8 mouse cellular contexts compared by ENCODE assay signal in genomic region chr5:3928690-3929046, GRCm38 (mm10). TPM values are rescaled to one million over a fixed set of nuclear protein-coding genes. Genes with fewer than 3 reads are reported as not detected.
DNase-seq lines count a peak whose midpoint lies in the region; ATAC-seq and TF ChIP-seq lines count a peak whose summit lies in the region.

No protein-coding gene starts in this region.

- H3K4me2 ChIP-seq in intestine, postnatal 0 days (replicated peaks; ENCODE audit: low read depth) = peak overlapping the region; percentile 87
- peak overlapping the region; percentile 80 for H3K4me2 ChIP-seq in lung, embryonic 14.5 days
- H3K4me2 ChIP-seq in neural tube, embryonic 15.5 days = peak overlapping the region; percentile 71

- WGBS in intestine, postnatal 0 days = under 1% methylated on average over 12 of the region's 12 CpGs
- 2% methylated on average over 12 of the region's 12 CpGs for WGBS in lung, embryonic 14.5 days
- under 1% methylated on average over 12 of the region's 12 CpGs for WGBS in neural tube, embryonic 15.5 days

- no peak for TF ChIP-seq CTCF in intestine, postnatal 0 days (IDR thresholded peaks at IDR 0.05; ENCODE audit: low read depth)
- no peak for TF ChIP-seq CTCF in lung, embryonic 14.5 days (IDR thresholded peaks at IDR 0.05; ENCODE audit: low read depth)

- peak overlapping the region; percentile 94 for H3K9ac ChIP-seq in intestine, postnatal 0 days (ENCODE audit: low read depth, low read length)
- H3K9ac ChIP-seq in lung, embryonic 14.5 days = peak overlapping the region; percentile 96
- H3K9ac ChIP-seq in neural tube, embryonic 15.5 days (replicated peaks) = peak overlapping the region; percentile 97

- ATAC-seq in common myeloid progenitor, adult 5-6 weeks (replicated peaks; ENCODE audit: low read depth, poor library complexity, severe bottlenecking) = peak; percentile 66
- peak; percentile 55 for ATAC-seq in intestine, postnatal 0 days
- ATAC-seq in lung, embryonic 14.5 days (ENCODE audit: insufficient read depth) = peak; percentile 77
- peak; percentile 71 for ATAC-seq in neural tube, embryonic 15.5 days (ENCODE audit: low FRiP score)

- H3K27ac ChIP-seq in intestine, postnatal 0 days (ENCODE audit: low read depth, low read length) = peak overlapping the region; percentile 91
- H3K27ac ChIP-seq in lung, embryonic 14.5 days (ENCODE audit: low read depth) = peak overlapping the region; percentile 93
- H3K27ac ChIP-seq in neural tube, embryonic 15.5 days (replicated peaks) = peak overlapping the region; percentile 97

- peak; percentile 45 for DNase-seq in CD4-positive, CD25-positive, alpha-beta regulatory T cell, adult 2 months (ENCODE audit: low read depth, low spot score)
- DNase-seq in T-cell, adult 2 months (ENCODE audit: low spot score) = peak; percentile 23
- DNase-seq in gastrocnemius, postnatal 25 days = peak; percentile 36
- peak; percentile 58 for DNase-seq in lung, embryonic 14.5 days
- DNase-seq in thymus, postnatal 4 days = peak; percentile 65

- peak overlapping the region; percentile 87 for H3K4me3 ChIP-seq in intestine, postnatal 0 days (ENCODE audit: low read depth, low read length)
- H3K4me3 ChIP-seq in lung, embryonic 14.5 days (ENCODE audit: low read depth, low read length) = peak overlapping the region; percentile 88
- H3K4me3 ChIP-seq in neural tube, embryonic 15.5 days (replicated peaks) = peak overlapping the region; percentile 70

- no peaks in the 10 kb centered on the region for H3K27me3 ChIP-seq in intestine, postnatal 0 days (replicated peaks; ENCODE audit: control insufficient read depth, insufficient read depth, low read length)
- no peaks in the 10 kb centered on the region for H3K27me3 ChIP-seq in lung, embryonic 14.5 days (ENCODE audit: insufficient read depth, low read length)
- no peaks in the 10 kb centered on the region for H3K27me3 ChIP-seq in neural tube, embryonic 15.5 days (replicated peaks)

- no peaks in the 10 kb centered on the region for H3K9me3 ChIP-seq in intestine, postnatal 0 days (ENCODE audit: control insufficient read depth)
- H3K9me3 ChIP-seq in lung, embryonic 14.5 days (ENCODE audit: low read depth, low read length) = no peaks in the 10 kb centered on the region
- no peaks in the 10 kb centered on the region for H3K9me3 ChIP-seq in neural tube, embryonic 15.5 days (replicated peaks)

- H3K36me3 ChIP-seq in intestine, postnatal 0 days (ENCODE audit: control insufficient read depth, insufficient read depth) = no peaks in the 10 kb centered on the region
- H3K36me3 ChIP-seq in lung, embryonic 14.5 days (ENCODE audit: insufficient read depth) = no peaks in the 10 kb centered on the region
- no peaks in the 10 kb centered on the region for H3K36me3 ChIP-seq in neural tube, embryonic 15.5 days

- peaks cover 12% of the 10 kb centered on the region; the same call in 1 of the 2 replicates for H3K4me1 ChIP-seq in intestine, postnatal 0 days (replicated peaks; ENCODE audit: control insufficient read depth, insufficient read depth, low read length)
- 0 out of 2 replicates have a peak, but pooled peaks cover 10% of the 10 kb centered on the region for H3K4me1 ChIP-seq in lung, embryonic 14.5 days (ENCODE audit: insufficient read depth)
- peaks cover 38% of the 10 kb centered on the region for H3K4me1 ChIP-seq in neural tube, embryonic 15.5 days

RNA-seq across cellular contexts. Expression of gene Akap9, which starts 0.8 kb away (rescaled TPM):
- 75.4 and 103 TPM in 2 replicates for total RNA-seq in common myeloid progenitor, adult 5-6 weeks (2017)
- total RNA-seq in gastrocnemius, postnatal 25 days (2021) = 10 to 100 TPM; 37.2 to 45.0 TPM
- polyA plus RNA-seq in intestine, postnatal 0 days (2015; fragmentation: Nextera tagmentation; extraction: Ambion mirVana) = 79.1 and 93.2 TPM in 2 replicates
- 94.5 and 97.2 TPM in 2 replicates for polyA plus RNA-seq in lung, embryonic 14.5 days (2014; fragmentation: Nextera tagmentation; extraction: Ambion mirVana)
- 289 and 327 TPM in 2 replicates for polyA plus RNA-seq in neural tube, embryonic 15.5 days (2015; fragmentation: Nextera tagmentation; extraction: Ambion mirVana)

RNA-seq across cellular contexts. Expression of gene Mterf1a, which starts 34.9 kb away (rescaled TPM):
- 11.2 and 17.0 TPM in 2 replicates for total RNA-seq in common myeloid progenitor, adult 5-6 weeks (2017)
- total RNA-seq in gastrocnemius, postnatal 25 days (2021) = 1 to 10 TPM; 1.3 TPM
- polyA plus RNA-seq in intestine, postnatal 0 days (2015; fragmentation: Nextera tagmentation; extraction: Ambion mirVana) = 3.3 TPM in 2 replicates
- polyA plus RNA-seq in lung, embryonic 14.5 days (2014; fragmentation: Nextera tagmentation; extraction: Ambion mirVana) = 7.1 and 8.1 TPM in 2 replicates
- polyA plus RNA-seq in neural tube, embryonic 15.5 days (2015; fragmentation: Nextera tagmentation; extraction: Ambion mirVana) = 5.9 and 8.4 TPM in 2 replicates

Comparison
In these comparisons a context has a peak if more than half of its experiments do, and no peak if none do; other contexts are left out.
1. Peak in every context shown above with its lines: DNase-seq, ATAC-seq, H3K4me3 ChIP-seq and H3K27ac ChIP-seq.